Mouse (Mus musculus) Patski (cell line): Measurements from ENCODE around the gene E130308A19Rik. TPM values are rescaled to one million over a fixed set of nuclear protein-coding genes. Genes with fewer than 3 reads are reported as not detected.

Source experiments
- ATAC-seq: fragments of 100-300 bp; one replicate; pipeline ENCODE4 v1.8.0; 2021
- CTCF ChIA-PET: fragments of 350-600 bp; sonication (Branson Sonifier 250); formaldehyde crosslinking; loops from one replicate; lab custom pipeline; 2022; ENCODE audit warnings: inconsistent platforms; lab: Charles Lee
- POLR2A ChIA-PET: fragments of 350-600 bp; sonication (Branson Sonifier 250); formaldehyde crosslinking; loops from one replicate; lab custom pipeline; 2022; ENCODE audit warnings: antibody characterized with exemption, inconsistent platforms; lab: Charles Lee
- DNase-seq: peaks from one replicate; pipeline ENCODE4 v3.0.0-alpha.2; 2011; ENCODE audit warnings: low read depth, low spot score
- H3K27me3 ChIP-seq: fragments of 371-371 bp; one replicate; pipeline ENCODE4 v1.5.1; 2021
- CTCF ChIP-seq: fragments of 100-300 bp; IDR thresholded peaks from one replicate; pipeline ENCODE4 v1.5.1; 2021
- in situ Hi-C: fragments of 300-500 bp; cut with MboI; formaldehyde crosslinking; loops from 3 replicates; pipeline ENCODE4 v1.11.1; 2018; ENCODE audit warnings: low pct_unique_long_range_greater_than_20kb, mixed read lengths
- polyA plus RNA-seq: library from polyadenylated mRNA; unstranded; gene quantifications from one replicate; pipeline ENCODE4 v1.2.3, GENCODE M21; 2021

Gene E130308A19Rik
- polyA plus RNA-seq, 1 experiment from 2014 or later, result 8.4 TPM

- ChIA-PET POLR2A (interaction anchor here (0.6 kb wide), 1 partner anchor 304 kb away, joined by 3 read pairs; no protein-coding TSS in a partner anchor), CTCF (interaction anchor here (0.9 to 1.0 kb wide), 2 partner anchors 10 to 28 kb away, joined by 3 to 4 read pairs; no protein-coding TSS in a partner anchor)
- in situ Hi-C loops, result no loop called here
- ATAC-seq, result no peak
- no peak for TF ChIP-seq CTCF
- H3K27me3 ChIP-seq, result no peaks in the 10 kb centered on the region
- no peak for DNase-seq
Measured at GRCm38 (mm10) chr4:59656061-59656642, 30.1 kb downstream of the E130308A19Rik start.

DNA sequence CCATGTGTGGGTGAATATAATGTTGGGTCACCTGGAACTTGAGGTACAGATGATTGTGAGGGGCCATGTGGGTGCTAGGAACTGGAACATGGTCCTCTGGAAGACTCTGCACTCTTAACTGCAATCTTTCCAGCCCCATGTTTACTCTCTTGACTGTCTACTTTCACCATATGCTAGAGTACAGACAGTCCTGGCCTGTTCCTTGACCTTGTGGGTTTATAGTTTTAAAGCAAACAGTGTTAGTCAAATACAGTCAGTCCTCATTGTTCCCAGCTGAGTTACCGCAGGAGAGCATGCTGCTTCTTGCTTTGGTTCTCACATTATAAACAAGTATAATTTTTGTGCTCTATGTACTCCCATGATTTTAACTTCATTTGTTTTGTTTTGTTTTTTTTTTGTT, 36.2 kb downstream of the E130308A19Rik start:
- in situ Hi-C loops, result no loop called here
- no peak for TF ChIP-seq CTCF
- POLR2A ChIA-PET, result no interaction called here
- CTCF ChIA-PET, result no interaction called here
- ATAC-seq (no peak), DNase-seq (no peak)
- no peaks in the 10 kb centered on the region for H3K27me3 ChIP-seq

DNA sequence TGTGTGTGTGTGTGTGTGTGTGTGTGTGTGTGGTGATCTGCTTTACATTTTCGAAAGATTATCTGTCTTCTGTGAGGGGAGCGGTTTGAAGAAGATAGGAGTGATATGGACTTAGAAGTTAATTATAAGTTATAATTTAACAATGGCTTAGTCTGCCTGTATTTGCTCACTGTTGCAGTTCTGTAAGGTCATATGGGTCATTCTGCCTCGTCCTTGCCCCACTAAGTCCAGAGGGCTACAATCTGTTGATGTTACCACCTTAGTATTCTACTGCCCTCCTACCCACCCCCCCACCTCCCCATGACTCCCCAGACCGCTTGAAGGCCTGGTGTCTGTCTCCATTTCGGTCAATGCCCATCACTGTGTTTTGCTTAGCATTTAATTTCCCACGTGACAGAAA, 37.4 kb downstream of the E130308A19Rik start:
- no peak for TF ChIP-seq CTCF
- ATAC-seq (no peak), DNase-seq (no peak)
- in situ Hi-C loops, result no loop called here
- ChIA-PET POLR2A (no interaction called here), CTCF (interaction anchor here (0.7 kb wide), 1 partner anchor 9 kb away, joined by 3 read pairs; no protein-coding TSS in a partner anchor)
- H3K27me3 ChIP-seq, result no peaks in the 10 kb centered on the region

GRCm38 (mm10) chr4:59666550-59667317, 40.7 kb downstream of the E130308A19Rik start:
- in situ Hi-C loops, result no loop called here
- DNase-seq (no peak), ATAC-seq (no peak)
- ChIA-PET CTCF (interaction anchor here (0.7 to 1.1 kb wide), 2 partner anchors 11 to 17 kb away, joined by 3 to 4 read pairs; no protein-coding TSS in a partner anchor), POLR2A (no interaction called here)
- no peak for TF ChIP-seq CTCF
- no peaks in the 10 kb centered on the region for H3K27me3 ChIP-seq

DNA sequence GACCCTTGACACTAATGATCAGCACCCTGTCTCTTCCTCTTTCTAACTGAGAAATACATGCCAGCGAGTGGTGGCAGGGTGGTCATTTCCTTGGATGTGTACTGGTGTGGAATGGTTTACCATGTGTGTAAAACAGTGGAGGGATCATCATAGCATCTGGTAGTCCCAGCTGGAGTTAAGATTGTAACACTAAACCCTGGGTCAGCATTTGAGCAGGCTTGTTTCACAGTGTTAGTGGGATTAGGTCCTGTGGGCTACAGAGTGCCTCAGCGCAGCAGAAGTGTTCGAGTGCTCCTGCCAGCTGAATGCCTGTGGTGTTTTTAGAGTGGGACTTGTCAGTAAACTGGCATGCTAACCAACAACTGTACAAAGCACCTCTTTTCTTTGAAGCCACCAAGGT, 42.0 kb downstream of the E130308A19Rik start:
- H3K27me3 ChIP-seq, result no peaks in the 10 kb centered on the region
- ATAC-seq (no peak), DNase-seq (no peak)
- ChIA-PET CTCF (no interaction called here), POLR2A (no interaction called here)
- in situ Hi-C loops, result no loop called here
- no peak for TF ChIP-seq CTCF

- ChIA-PET CTCF (no interaction called here), POLR2A (no interaction called here)
- H3K27me3 ChIP-seq, result no peaks in the 10 kb centered on the region
- DNase-seq, result no peak
- TF ChIP-seq CTCF, result no peak
- in situ Hi-C loops, result no loop called here
- ATAC-seq, result no peak
Measured at GRCm38 (mm10) chr4:59669131-59669530, 43.1 kb downstream of the E130308A19Rik start.

GRCm38 (mm10) chr4:59670015-59670414, 44.0 kb downstream of the E130308A19Rik start:
- TF ChIP-seq CTCF, result no peak
- ATAC-seq, result no peak
- ChIA-PET POLR2A (no interaction called here), CTCF (no interaction called here)
- in situ Hi-C loops, result no loop called here
- H3K27me3 ChIP-seq, result no peaks in the 10 kb centered on the region
- DNase-seq, result no peak

DNA sequence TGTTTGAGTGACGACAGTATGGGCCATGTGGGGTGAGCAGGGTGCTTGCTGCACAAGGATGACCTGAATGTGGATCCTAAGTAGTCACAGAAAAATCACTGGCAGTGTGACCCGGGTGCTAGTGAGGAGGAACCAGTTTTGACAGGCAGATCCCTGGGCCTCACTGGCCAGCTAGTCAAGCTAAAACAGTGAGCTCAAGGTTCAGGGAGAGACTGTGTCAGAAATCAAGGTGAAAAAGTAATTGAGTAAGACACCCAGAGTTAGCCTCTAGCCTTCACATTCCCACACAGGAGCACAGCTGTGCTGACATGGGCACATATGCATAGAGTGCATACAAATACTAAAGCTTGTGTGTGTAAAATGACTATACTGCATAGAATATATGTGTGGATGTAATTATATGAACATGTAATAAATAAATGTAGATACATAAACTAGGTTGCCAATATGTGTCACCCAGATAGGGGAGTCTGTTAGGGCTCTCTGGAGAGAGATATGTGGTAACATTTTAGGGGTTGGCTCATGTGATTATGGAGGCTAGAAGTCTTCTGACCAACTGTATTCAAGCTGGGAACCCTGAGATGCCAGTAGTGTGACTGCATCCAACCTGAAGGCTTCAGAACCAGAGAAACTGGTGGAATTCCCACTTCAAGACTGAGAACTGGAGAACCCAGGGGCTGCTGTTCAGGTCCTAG, 47.6 kb downstream of the E130308A19Rik start:
- ATAC-seq, result no peak

GRCm38 (mm10) chr4:59674929-59675679, 49.1 kb downstream of the E130308A19Rik start:
- in situ Hi-C loops, result no loop called here
- no peaks in the 10 kb centered on the region for H3K27me3 ChIP-seq
- TF ChIP-seq CTCF, result no peak
- ChIA-PET CTCF (interaction anchor here (1.4 kb wide), 1 partner anchor 9 kb away, joined by 4 read pairs; no protein-coding TSS in a partner anchor), POLR2A (interaction anchor here (1.7 kb wide), 1 partner anchor 18 kb away, joined by 3 read pairs; no protein-coding TSS in a partner anchor)
- no peak for ATAC-seq
- no peak for DNase-seq

More for the DNA sequence above, 47.6 kb downstream of the E130308A19Rik start:
- POLR2A ChIA-PET, result no interaction called here
- no peaks in the 10 kb centered on the region for H3K27me3 ChIP-seq
- in situ Hi-C loops, result no loop called here
- DNase-seq, result no peak
- no peak for TF ChIP-seq CTCF
- CTCF ChIA-PET, result no interaction called here

DNA sequence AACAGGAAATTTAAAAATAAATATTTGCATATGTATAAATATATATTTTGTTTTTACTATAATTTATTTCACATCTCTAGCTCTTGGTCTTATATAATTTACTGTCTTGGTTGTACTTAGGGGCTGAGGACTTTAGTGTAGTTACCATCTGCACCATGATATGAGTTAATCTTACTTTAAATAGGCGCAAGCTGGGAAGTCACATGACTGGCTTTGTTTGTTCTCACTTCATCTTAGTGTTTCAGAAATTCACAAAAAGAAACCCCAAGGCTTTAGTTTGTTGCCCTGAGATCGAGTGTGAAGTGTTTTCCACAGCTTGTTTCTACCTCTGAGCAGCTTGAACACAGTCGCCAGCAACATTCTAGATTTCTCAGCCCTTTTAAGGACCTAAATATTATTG, 49.7 kb downstream of the E130308A19Rik start:
- in situ Hi-C loops, result no loop called here
- H3K27me3 ChIP-seq, result no peaks in the 10 kb centered on the region
- no peak for TF ChIP-seq CTCF
- ChIA-PET POLR2A (interaction anchor here (1.7 kb wide), 1 partner anchor 19 kb away, joined by 3 read pairs; no protein-coding TSS in a partner anchor), CTCF (interaction anchor here (1.4 kb wide), 1 partner anchor 8 kb away, joined by 4 read pairs; no protein-coding TSS in a partner anchor)
- DNase-seq (no peak), ATAC-seq (no peak)
